Mouse (Mus musculus) naive thymus-derived CD4-positive, alpha-beta T cell, adult 2 months (primary cell): ENCODE data around the gene Clns1a.

Experiments used
- DNase-seq: peaks from one replicate; pipeline ENCODE4 v3.0.0-alpha.2; 2011; ENCODE audit warnings: low read depth

Clns1a gene

GRCm38 (mm10) chr7:97728666-97729614, 32.5 kb downstream of the Clns1a start:
- no peak for DNase-seq

GRCm38 (mm10) chr7:97730427-97730826, 34.0 kb downstream of the Clns1a start:
- DNase-seq, result no peak

DNA sequence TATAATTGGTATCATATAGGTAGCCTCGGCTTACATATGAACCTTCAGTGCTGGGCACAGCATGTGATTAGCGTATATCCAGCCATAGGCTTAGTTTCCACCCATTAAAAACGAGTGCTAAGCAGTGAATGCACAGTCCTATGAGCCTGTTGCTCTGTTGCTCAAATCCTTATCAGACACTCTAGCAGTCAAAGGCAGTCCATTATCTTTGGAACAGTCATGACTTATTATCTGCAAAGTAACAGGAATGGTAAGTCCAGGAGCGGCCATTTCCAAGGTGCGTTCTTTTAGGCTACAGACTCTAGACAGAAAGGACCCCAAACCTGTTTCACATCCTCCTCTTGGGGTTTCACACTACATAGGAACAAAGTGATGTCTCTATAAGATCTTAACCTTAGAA, 37.2 kb downstream of the Clns1a start:
- no peak for DNase-seq

DNA sequence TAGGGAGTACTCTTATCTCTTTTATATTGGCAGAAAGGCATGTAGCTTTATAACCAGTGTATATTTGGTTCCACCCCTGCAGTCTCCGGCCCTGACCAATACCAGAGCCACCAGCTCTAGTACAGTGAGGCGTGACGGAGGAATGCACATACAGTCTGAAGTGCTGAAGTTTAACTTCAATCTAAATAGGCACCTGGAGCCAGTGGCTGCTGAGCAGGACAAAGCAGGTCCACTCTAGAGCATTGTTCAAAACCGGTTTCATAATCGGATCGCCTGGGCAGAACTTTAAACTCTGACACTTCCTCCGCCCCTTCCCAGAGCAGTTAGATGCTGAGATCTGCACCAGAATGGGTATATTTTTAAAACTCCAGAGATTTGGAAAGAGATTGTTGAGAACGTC, 38.6 kb downstream of the Clns1a start:
- DNase-seq, result no peak

GRCm38 (mm10) chr7:97735886-97736420, 39.5 kb downstream of the Clns1a start:
- DNase-seq, result no peak

GRCm38 (mm10) chr7:97737256-97737637, 40.8 kb downstream of the Clns1a start:
- DNase-seq, result no peak

DNA sequence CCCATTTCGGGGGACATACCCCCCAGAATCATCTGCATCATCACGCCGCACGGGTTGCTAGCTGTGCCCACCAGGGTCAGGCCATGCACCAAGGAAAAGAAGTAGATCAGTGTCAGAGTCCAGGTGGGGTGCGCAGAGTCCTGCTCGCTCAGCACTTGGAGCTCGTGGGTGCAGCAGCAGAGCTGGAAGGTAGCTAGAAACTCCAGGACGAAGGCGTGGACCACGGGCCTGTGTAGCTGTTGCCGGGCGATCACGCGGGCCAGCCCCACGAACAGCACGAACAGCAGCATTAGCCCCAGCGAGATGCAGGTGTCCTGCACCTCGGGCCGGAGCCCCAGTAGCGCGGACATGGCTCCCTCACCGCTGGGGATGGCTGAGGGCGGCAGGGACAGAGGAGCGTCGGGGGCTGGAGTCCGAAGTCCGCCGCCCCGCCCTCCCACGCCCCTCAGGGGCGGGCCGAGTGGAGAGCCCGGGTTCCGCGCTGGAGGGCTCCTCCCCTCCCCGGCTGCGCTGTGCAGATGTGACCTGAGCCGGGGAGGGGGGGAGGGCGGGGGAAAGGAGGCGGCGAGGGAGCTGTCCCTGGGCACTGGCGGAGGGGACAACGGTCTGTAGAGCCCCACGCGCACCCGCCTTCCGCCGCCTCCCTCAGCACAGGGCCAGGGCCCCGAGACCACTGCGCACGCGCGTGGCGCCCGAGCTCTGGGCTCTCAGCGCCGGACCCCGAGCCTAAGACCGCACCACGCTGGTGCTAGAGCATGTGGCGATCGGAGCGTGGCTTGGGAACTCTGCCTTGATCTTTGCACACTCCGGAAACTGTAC, 41.4 kb downstream of the Clns1a start, which contains the start of gene Aqp11:
Aqp11 (minus strand) TSS at position 652 of the 819 bp plus-strand sequence.
- DNase-seq, result peak; percentile 65

DNA sequence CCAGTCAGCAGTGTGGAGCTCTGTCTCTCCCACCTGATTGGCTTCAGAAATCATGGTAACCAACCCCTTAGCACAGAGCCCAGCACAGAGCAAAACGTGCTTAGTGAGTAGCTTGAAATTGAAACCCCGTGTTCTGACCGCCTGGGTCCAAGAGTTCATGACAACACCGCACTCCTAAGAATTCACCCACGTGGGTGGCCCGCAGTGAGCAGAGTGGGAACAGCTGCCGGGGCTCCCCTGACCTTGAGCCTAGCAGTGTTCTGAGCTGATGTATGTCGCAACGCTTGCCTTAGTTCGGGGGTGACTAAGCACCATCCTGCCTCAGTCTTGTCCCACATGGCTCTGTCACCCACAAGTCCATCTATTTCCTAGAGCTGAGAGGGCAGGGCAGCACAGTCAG, 44.5 kb downstream of the Clns1a start:
- no peak for DNase-seq

DNA sequence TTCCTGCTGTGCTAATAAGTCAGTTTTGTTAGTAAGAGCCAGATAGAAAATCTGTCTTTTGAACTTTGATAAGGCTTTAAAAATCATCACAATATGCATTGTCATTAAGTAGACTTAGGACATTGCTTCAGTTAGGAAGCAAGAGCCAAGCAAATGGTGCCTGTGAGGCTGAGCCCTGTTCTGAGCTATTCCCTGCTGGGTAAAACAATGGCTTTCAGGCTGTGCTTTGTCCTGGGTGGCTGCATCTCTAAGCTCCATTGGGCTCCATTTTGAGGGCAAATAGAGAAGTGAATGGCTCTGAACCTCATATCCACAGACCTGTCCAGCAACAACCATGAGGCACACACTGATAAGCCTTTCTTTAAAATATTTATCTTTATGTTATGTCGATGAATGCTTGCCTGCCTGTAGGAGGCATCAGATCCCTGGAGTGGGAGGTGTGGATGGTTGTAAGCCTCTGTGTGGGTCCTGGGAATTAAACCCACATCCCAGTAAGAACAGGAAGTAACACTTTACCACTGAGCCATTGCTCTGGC, 45.4 kb downstream of the Clns1a start:
- DNase-seq, result no peak

GRCm38 (mm10) chr7:97745299-97745698, 48.9 kb downstream of the Clns1a start:
- DNase-seq, result peak; percentile 85

GRCm38 (mm10) chr7:97747176-97747707, 50.8 kb downstream of the Clns1a start:
- no peak for DNase-seq

GRCm38 (mm10) chr7:97747787-97748497, 51.5 kb downstream of the Clns1a start:
- DNase-seq, result peak; percentile 85

DNA sequence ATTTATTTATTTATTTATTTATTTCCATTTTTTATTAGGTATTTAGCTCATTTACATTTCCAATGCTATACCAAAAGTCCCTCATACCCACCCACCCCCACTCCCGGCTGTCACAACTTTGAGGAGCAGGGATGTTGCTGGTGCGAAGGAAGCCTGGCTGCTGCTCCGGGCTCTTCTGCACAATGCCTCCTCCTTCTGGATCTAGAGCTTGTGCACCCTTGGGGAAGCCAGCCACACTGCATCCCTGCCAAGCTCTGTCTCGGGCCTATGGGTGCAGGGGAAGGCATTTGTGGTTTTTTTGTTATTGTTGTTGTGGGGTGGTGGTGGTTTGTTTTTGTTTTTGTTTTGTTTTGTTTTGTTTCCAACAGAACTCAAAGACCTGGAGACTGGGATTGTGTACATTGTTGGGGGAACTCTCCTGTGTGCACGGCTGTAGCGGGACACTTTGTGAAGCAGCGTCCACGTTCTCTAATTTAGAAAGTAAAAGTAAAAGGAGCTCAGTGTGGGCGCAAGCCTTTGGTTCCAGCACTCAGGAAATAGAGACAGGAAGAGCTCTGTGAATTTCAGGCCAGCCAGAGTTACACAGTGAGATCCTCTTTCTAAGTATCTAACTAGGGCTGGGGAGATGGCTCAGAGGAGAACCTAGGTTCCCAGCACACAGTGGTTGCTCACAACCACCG, 52.2 kb downstream of the Clns1a start:
- peak; percentile 77 for DNase-seq

DNA sequence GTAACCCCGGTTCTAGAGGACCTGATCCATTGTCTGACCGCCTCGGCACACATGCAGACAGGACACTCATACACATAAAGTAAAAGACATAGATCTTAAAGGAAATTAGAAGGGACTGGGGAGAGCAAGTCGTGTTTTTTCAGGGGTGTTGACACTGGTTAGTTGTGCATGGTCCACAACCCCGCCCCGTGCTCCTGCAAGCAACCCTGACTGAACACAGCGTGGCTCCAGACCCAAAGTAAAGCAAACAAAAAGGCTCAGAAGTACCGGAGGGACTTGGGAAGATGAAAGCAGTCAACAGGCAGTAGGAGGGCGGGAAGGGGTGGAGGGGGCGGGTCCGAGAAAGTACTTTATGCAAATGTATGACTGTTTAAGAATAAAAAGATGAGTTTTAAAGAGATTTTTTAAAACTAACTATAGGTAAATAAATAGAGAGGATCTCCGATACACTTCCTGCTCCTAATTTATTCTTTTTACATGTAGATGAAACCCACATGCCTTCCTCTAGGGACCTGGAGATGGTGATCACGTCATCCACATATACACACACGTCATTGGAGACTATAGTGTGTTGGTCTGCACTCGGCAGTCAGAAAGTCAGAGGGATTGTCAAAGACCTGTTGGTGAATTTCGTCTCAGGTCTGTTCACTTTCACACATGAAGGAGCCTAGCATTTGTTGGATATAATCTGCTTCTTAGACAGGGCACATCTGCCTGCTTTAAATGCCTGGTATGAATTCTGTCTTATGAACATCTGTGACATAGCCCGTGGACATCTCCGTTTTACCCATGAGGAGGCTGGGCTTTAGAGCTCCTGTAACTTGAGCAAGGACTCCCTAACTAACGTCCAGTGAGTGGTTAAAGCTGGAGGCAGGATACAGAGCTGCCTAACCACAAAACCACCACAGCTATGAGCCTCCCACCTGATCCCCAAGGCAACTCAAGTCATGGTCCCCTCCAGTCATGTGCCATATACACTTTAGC, 53.1 kb downstream of the Clns1a start:
- DNase-seq, result peak; percentile 82

DNA sequence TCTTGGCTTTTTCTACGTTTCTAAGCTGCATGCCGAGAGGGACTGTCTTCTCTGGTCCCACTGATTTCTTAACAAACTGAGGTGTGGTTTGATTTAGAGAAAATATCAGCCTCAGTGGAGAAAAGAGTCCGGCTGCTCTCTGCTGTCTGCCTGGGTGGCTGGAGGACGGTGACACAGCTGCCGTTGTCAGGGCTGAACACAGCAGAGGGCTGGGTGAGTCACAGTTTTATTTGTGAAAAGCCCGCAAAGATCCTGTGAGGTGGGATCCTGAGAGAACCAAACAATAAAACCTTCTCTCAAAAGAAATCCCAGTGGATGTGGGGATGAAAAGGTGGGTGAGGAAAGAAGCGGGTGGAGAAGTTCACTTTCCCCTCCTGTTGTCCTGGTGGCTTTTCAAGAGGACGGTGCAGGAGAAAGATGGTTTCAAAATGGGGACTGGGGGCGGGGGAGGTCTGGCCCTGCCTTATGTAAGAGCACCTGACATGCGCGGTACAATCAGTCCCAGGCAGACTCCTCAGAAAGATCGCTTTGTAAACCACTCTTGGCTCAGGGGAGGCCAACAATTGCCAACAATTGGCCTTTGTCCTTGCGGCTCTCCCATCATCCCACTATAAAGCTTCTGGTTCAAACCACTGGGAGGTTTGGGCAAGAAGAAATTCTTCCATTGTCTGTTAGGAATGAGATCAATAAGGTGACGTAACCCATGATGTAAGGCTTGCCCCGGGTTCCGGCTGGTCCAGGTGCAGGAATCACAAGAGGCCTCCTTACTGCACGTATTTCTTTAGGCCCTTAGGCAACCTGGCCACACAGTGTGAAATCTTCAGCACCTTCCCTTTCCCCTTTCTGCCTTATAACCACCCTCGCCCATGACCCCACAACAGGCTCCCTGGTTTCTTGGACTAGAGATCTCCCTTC, 60.8 kb downstream of the Clns1a start:
- DNase-seq, result no peak

DNA sequence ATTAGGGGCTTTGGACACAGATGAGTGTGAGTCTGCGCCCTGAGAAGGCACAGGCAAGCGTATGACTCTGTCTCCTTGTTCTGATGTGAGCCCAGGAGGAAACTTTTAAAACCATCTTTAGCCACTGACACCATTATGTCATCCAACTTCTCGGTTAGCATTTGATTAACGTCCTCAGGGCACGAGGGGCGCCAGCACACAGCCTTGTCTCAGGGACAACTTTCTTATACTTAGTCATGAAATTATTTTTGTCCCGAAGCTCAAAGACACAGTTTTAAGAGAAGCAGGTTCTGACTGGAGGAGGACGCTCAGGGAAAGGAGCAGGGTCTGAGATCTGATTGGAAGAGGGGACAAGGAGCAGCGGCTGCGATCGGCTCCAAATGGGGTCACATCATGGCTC, 68.2 kb downstream of the Clns1a start:
- DNase-seq, result no peak

GRCm38 (mm10) chr7:97765181-97765962, 68.9 kb downstream of the Clns1a start:
- DNase-seq, result no peak

GRCm38 (mm10) chr7:97765963-97766347, 69.5 kb downstream of the Clns1a start:
- no peak for DNase-seq
